Mouse (Mus musculus): ENCODE results near the gene Rheb.

GRCm38 (mm10) chr5:24792961-24793360 lies 49.5 kb downstream of the Rheb start:
- TF ChIP-seq POLR2A (IDR thresholded peaks at IDR 0.05; ENCODE audit: insufficient read depth, low read depth, low read length) (no peak), CTCF (IDR thresholded peaks at IDR 0.05) (no peak), EP300 (IDR thresholded peaks at IDR 0.05; ENCODE audit: insufficient read depth, low read depth, low read length) (no peak)
